Mouse (Mus musculus): ENCODE data around the gene Kif6. TPM values are rescaled to one million over a fixed set of nuclear protein-coding genes. Genes with fewer than 3 reads are reported as not detected.

The Kif6 gene
- polyA plus RNA-seq, 1 experiment from 2014 or later: 3.5 TPM

DNA sequence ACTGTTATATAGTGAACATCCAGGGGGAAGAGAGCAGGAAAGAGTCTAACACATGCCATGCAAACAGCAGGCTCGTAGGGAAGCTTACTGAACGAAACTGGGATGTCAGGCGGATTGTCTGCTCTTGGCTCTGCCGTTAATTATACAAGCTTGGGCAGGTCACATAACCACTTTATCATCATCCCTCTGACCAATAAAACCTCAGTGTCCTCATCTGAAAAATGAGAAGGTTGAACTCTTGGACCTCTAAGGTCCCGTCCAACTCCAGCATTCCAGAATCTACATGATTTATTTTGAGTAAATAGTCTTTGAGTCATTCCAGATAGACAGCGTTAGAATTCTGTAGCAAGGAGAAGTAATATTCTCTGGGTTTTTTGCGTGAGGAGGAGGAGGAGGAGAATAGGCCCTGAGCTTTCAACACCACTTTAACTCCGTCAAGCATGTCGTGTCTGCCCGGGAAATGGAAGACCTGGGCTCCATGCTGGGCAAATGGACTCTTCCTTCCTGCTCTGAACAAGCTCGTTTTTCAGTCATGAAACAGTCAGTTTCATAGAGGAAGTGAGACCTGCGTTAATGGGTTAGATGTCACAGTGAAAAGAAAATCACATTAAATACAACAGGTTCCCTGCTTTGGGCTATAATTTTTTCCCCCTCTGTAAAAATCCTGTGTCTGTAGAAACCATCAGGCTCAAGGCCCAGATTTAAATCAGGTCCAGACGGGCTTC, 162.3 kb downstream of the Kif6 start:
- Histone ChIP-seq H3K27ac (ENCODE audit: low read depth, low read length) (no peak overlapping the region), H3K4me1 (ENCODE audit: control insufficient read depth, insufficient read depth, low read length) (no peaks in the 10 kb centered on the region), H3K27me3 (ENCODE audit: control insufficient read depth, insufficient read depth, low read length) (no peaks in the 10 kb centered on the region), H3K9ac (ENCODE audit: low read length) (no peak overlapping the region), H3K9me3 (ENCODE audit: control insufficient read depth, low read length) (no peaks in the 10 kb centered on the region), H3K36me3 (ENCODE audit: control insufficient read depth, insufficient read depth, low read length) (no peaks in the 10 kb centered on the region), H3K4me3 (ENCODE audit: low read depth, low read length) (no peak overlapping the region), H3K4me2 (ENCODE audit: low read depth) (no peak overlapping the region)
- ATAC-seq (ENCODE audit: insufficient read depth, low FRiP score, low TSS enrichment) (no peak), DNase-seq (ENCODE audit: low spot score) (no peak)
- 63% methylated on average over 13 of the region's 13 CpGs for WGBS

DNA sequence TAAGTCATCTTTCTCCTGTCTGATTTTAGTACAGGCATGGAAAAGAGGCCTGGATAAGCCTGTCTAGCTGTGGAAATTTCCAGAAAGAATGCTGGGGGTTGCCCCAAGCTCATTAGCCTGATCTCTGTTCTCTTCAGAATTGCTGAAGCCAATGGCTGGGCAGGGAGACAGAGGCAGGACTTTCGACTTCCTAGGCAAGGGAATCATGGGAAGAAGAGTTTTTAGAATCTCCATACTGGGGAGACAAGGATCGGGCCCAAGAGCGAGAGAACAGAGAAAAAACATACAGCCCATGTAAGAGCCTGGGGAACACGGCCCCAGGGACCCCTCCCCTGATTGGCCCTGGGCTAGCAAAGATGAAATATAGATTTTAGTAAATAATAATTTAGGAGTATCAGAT, 164.1 kb downstream of the Kif6 start:
- no peak overlapping the region for H3K4me2 ChIP-seq (ENCODE audit: low read depth)
- H3K9ac ChIP-seq (ENCODE audit: low read length): no peak overlapping the region
- ATAC-seq (ENCODE audit: insufficient read depth, low FRiP score, low TSS enrichment) (no peak), DNase-seq (ENCODE audit: low spot score) (no peak)
- H3K4me3 ChIP-seq (ENCODE audit: low read depth, low read length): no peak overlapping the region
- H3K9me3 ChIP-seq (ENCODE audit: control insufficient read depth, low read length): no peaks in the 10 kb centered on the region
- H3K27ac ChIP-seq (ENCODE audit: low read depth, low read length): no peak overlapping the region
- WGBS: 95% methylated on average over 4 of the region's 4 CpGs
- no peaks in the 10 kb centered on the region for H3K36me3 ChIP-seq (ENCODE audit: control insufficient read depth, insufficient read depth, low read length)
- H3K27me3 ChIP-seq (ENCODE audit: control insufficient read depth, insufficient read depth, low read length): no peaks in the 10 kb centered on the region
- H3K4me1 ChIP-seq (ENCODE audit: control insufficient read depth, insufficient read depth, low read length): no peaks in the 10 kb centered on the region

DNA sequence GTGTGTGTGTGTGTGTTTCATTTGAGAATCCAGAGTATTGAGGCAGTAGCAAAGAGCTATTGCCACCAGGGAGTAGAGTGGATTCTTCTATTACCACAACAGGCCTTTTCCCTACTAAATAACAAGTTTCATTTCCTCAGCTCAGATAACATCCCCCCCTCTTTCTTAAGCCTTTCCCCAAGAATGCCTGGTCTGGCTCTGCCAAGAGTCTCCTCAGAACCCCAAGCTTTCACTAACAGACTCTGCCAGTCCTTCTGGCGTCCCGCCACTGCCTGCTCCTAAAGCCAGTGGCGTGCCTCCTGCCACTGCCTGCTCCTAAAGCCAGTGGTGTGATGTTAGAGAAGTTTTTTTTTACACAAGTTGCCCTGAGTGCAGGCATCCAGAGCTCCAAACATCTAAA, 164.6 kb downstream of the Kif6 start:
- H3K4me2 ChIP-seq (ENCODE audit: low read depth): no peak overlapping the region
- DNase-seq (ENCODE audit: low spot score) (no peak), ATAC-seq (ENCODE audit: insufficient read depth, low FRiP score, low TSS enrichment) (no peak)
- H3K9ac ChIP-seq (ENCODE audit: low read length): no peak overlapping the region
- H3K27me3 ChIP-seq (ENCODE audit: control insufficient read depth, insufficient read depth, low read length): no peaks in the 10 kb centered on the region
- H3K4me1 ChIP-seq (ENCODE audit: control insufficient read depth, insufficient read depth, low read length): no peaks in the 10 kb centered on the region
- no peak overlapping the region for H3K4me3 ChIP-seq (ENCODE audit: low read depth, low read length)
- 81% methylated on average over 3 of the region's 3 CpGs for WGBS
- no peaks in the 10 kb centered on the region for H3K36me3 ChIP-seq (ENCODE audit: control insufficient read depth, insufficient read depth, low read length)
- no peak overlapping the region for H3K27ac ChIP-seq (ENCODE audit: low read depth, low read length)
- H3K9me3 ChIP-seq (ENCODE audit: control insufficient read depth, low read length): no peaks in the 10 kb centered on the region

DNA sequence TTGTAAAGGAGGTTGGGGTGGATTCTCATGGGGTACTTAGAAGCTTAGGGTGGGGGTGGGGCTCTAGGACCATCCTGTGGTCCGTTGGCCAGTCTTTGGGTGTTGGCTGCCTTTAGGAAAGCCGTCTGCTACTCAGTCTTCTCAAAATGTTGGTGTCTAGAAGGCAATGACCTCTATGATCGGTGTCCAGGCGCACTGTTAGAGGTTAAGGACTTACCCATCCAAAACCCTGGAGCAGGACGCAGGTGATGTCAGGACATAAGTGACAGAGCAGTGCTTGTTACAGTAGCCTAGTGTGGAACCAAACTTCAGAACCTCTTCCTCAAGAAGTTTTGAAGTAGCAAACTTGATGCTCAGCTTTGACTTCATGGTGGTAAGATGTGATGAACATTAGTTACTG, 170.9 kb downstream of the Kif6 start:
- H3K9ac ChIP-seq (ENCODE audit: low read length): no peak overlapping the region
- no peak overlapping the region for H3K4me2 ChIP-seq (ENCODE audit: low read depth)
- 83% methylated on average over 5 of the region's 5 CpGs for WGBS
- H3K27me3 ChIP-seq (ENCODE audit: control insufficient read depth, insufficient read depth, low read length): no peaks in the 10 kb centered on the region
- no peak overlapping the region for H3K27ac ChIP-seq (ENCODE audit: low read depth, low read length)
- ATAC-seq (ENCODE audit: insufficient read depth, low FRiP score, low TSS enrichment) (no peak), DNase-seq (ENCODE audit: low spot score) (no peak)
- H3K9me3 ChIP-seq (ENCODE audit: control insufficient read depth, low read length): no peaks in the 10 kb centered on the region
- H3K4me1 ChIP-seq (ENCODE audit: control insufficient read depth, insufficient read depth, low read length): no peaks in the 10 kb centered on the region
- no peak overlapping the region for H3K4me3 ChIP-seq (ENCODE audit: low read depth, low read length)
- no peaks in the 10 kb centered on the region for H3K36me3 ChIP-seq (ENCODE audit: control insufficient read depth, insufficient read depth, low read length)

DNA sequence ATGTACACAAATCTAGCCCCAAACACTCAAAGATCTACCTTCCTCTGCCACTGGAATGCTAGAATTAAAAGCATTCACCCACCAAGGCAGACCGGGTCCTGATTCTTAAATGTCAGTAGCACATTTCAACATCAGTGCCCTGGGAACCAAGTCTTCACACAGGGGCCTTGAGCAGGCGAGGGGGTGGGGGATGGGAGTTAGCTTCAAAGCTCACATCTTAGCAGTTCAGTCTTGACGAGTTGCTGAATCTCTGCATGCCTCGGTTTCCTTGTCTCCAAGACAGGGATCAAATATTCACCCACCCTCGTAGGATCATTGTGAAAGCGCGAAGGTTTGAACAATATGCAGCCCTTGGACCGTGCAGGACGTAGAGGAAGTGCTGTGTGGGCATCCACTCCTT, 172.4 kb downstream of the Kif6 start:
- no peak overlapping the region for H3K9ac ChIP-seq (ENCODE audit: low read length)
- H3K4me3 ChIP-seq (ENCODE audit: low read depth, low read length): no peak overlapping the region
- H3K27me3 ChIP-seq (ENCODE audit: control insufficient read depth, insufficient read depth, low read length): no peaks in the 10 kb centered on the region
- DNase-seq (ENCODE audit: low spot score) (no peak), ATAC-seq (ENCODE audit: insufficient read depth, low FRiP score, low TSS enrichment) (no peak)
- H3K4me2 ChIP-seq (ENCODE audit: low read depth): no peak overlapping the region
- H3K27ac ChIP-seq (ENCODE audit: low read depth, low read length): no peak overlapping the region
- 73% methylated on average over 9 of the region's 9 CpGs for WGBS
- no peaks in the 10 kb centered on the region for H3K4me1 ChIP-seq (ENCODE audit: control insufficient read depth, insufficient read depth, low read length)
- H3K36me3 ChIP-seq (ENCODE audit: control insufficient read depth, insufficient read depth, low read length): no peaks in the 10 kb centered on the region
- no peaks in the 10 kb centered on the region for H3K9me3 ChIP-seq (ENCODE audit: control insufficient read depth, low read length)

DNA sequence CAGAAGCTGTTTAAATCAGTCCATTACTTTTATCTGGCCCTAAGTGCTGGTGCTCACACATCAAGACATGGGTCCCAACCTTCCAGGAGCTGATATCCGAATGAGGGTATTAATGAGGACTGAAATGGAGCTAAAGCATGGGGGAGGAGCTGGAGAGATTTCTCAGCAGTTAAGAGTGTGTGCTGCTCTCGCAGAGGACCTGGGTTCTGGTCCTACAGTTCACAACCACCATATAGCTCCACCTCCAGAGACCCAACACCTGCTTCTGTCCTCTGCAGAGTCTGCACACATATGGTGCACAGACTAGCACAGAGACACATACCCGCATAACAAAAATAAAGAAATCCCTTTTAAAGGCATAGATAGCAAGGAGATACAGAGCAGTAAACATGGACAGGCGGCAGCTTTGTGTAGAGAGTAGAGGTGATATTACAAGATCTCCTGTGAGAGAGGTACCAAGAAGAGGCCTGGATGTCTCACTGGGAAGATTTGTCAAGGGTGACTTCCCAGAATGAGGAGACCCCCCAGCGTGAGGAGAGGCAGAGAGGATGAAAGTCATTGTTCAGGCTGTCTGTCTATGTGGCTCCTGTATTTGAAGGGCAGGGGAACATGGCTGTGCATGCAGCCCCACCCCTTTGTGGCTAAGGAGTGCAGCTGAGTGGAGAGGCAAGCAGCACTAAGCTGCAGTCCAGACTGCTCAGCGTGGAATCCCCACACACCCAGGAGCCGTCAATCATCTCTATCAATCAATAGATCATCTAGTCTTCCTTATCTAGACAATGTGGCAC, 173.4 kb downstream of the Kif6 start:
- no peak overlapping the region for H3K9ac ChIP-seq (ENCODE audit: low read length)
- no peaks in the 10 kb centered on the region for H3K9me3 ChIP-seq (ENCODE audit: control insufficient read depth, low read length)
- H3K4me2 ChIP-seq (ENCODE audit: low read depth): no peak overlapping the region
- WGBS: 76% methylated on average over 7 of the region's 7 CpGs
- no peak for ATAC-seq (ENCODE audit: insufficient read depth, low FRiP score, low TSS enrichment)
- H3K27ac ChIP-seq (ENCODE audit: low read depth, low read length): no peak overlapping the region
- H3K36me3 ChIP-seq (ENCODE audit: control insufficient read depth, insufficient read depth, low read length): no peaks in the 10 kb centered on the region
- DNase-seq (ENCODE audit: low spot score): no peak
- no peaks in the 10 kb centered on the region for H3K4me1 ChIP-seq (ENCODE audit: control insufficient read depth, insufficient read depth, low read length)
- no peaks in the 10 kb centered on the region for H3K27me3 ChIP-seq (ENCODE audit: control insufficient read depth, insufficient read depth, low read length)
- H3K4me3 ChIP-seq (ENCODE audit: low read depth, low read length): no peak overlapping the region

DNA sequence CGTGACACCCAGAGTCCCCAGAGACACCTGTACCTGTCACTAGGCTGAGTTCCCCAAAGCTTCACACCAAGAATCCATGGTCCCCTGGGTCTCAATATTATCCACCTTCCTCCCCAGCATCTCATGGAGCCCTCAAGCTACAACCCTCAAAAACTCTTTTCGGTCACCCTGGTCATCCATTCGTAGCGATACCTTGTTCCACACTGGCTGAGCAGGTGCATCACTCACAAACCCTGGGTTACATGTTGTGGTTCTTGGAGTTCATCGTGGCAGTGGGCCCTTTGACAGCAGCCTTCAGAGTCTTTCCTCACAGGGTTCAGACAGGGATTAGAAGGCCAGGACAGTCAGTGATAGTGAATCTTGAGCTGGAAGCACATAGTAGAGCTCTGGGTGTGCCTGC, 176.6 kb downstream of the Kif6 start:
- Histone ChIP-seq H3K4me3 (ENCODE audit: low read depth, low read length) (no peak overlapping the region), H3K9ac (ENCODE audit: low read length) (no peak overlapping the region), H3K9me3 (ENCODE audit: control insufficient read depth, low read length) (no peaks in the 10 kb centered on the region), H3K27me3 (ENCODE audit: control insufficient read depth, insufficient read depth, low read length) (no peaks in the 10 kb centered on the region), H3K36me3 (ENCODE audit: control insufficient read depth, insufficient read depth, low read length) (no peaks in the 10 kb centered on the region), H3K27ac (ENCODE audit: low read depth, low read length) (no peak overlapping the region), H3K4me2 (ENCODE audit: low read depth) (no peak overlapping the region), H3K4me1 (ENCODE audit: control insufficient read depth, insufficient read depth, low read length) (no peaks in the 10 kb centered on the region)
- WGBS: 94% methylated on average over 5 of the region's 5 CpGs
- DNase-seq (ENCODE audit: low spot score) (no peak), ATAC-seq (ENCODE audit: insufficient read depth, low FRiP score, low TSS enrichment) (no peak)

DNA sequence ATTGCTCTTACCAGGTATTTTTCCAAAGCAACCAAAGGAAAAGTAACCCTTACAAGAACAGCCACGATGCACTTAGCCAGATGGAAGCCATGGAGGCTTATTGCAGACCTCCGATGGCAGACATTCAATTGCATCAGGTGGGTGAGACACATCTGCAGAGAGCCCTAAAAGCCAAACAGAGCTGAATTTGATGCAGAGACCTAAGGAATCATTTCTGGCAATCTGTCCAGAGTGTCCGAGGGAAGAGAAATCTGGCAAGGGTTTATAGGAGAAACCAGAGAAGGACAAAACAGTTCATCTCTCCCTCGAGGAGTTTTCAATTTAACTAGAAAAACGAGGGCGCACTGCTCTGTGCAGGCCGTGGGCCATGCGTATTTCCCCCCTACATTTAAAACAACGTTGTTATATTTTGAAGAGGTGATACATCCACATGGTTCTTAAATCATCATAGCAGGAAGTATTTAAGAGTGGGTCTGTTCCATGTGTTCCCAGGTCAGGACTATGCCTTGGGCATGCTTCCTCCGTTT, 177.3 kb downstream of the Kif6 start:
- Histone ChIP-seq H3K9ac (ENCODE audit: low read length) (no peak overlapping the region), H3K4me3 (ENCODE audit: low read depth, low read length) (no peak overlapping the region), H3K36me3 (ENCODE audit: control insufficient read depth, insufficient read depth, low read length) (no peaks in the 10 kb centered on the region), H3K4me1 (ENCODE audit: control insufficient read depth, insufficient read depth, low read length) (no peaks in the 10 kb centered on the region), H3K27ac (ENCODE audit: low read depth, low read length) (no peak overlapping the region), H3K27me3 (ENCODE audit: control insufficient read depth, insufficient read depth, low read length) (no peaks in the 10 kb centered on the region), H3K9me3 (ENCODE audit: control insufficient read depth, low read length) (no peaks in the 10 kb centered on the region), H3K4me2 (ENCODE audit: low read depth) (no peak overlapping the region)
- WGBS: 87% methylated on average over 10 of the region's 10 CpGs
- no peak for ATAC-seq (ENCODE audit: insufficient read depth, low FRiP score, low TSS enrichment)
- no peak for DNase-seq (ENCODE audit: low spot score)

DNA sequence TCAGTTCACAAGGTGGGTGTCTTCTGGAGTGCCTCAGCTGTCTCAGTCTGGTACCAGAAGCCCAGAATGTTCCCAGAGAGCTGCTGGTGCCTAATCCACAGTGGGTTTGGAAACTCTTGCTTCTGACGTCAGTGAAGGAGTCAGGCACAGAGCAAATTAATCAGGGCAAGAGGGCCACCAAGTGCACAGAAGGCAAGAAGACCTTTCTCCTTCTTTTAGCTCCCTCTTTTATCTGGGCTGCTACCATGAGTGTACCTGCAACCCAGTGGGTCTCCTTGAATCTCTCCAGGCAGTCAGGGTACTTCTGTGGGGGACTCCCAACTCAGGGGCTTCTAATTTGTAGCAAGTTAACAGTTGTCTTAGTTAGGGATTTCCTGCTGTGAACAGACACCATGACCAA, 178.0 kb downstream of the Kif6 start:
- Histone ChIP-seq H3K4me2 (ENCODE audit: low read depth) (no peak overlapping the region), H3K9me3 (ENCODE audit: control insufficient read depth, low read length) (no peaks in the 10 kb centered on the region), H3K4me3 (ENCODE audit: low read depth, low read length) (no peak overlapping the region), H3K27me3 (ENCODE audit: control insufficient read depth, insufficient read depth, low read length) (no peaks in the 10 kb centered on the region), H3K27ac (ENCODE audit: low read depth, low read length) (no peak overlapping the region), H3K36me3 (ENCODE audit: control insufficient read depth, insufficient read depth, low read length) (no peaks in the 10 kb centered on the region), H3K9ac (ENCODE audit: low read length) (no peak overlapping the region), H3K4me1 (ENCODE audit: control insufficient read depth, insufficient read depth, low read length) (no peaks in the 10 kb centered on the region)
- no peak for DNase-seq (ENCODE audit: low spot score)
- 87% methylated on average over 1 of the region's 1 CpGs for WGBS
- ATAC-seq (ENCODE audit: insufficient read depth, low FRiP score, low TSS enrichment): no peak
